Mouse (Mus musculus) embryonic fibroblast, embryonic 13.5 days (primary cell): Measurements from ENCODE around the gene Tbc1d23. TPM values are rescaled to one million over a fixed set of nuclear protein-coding genes. Genes with fewer than 3 reads are reported as not detected.

Source experiments
- H3K27ac ChIP-seq: 2 replicates; pipeline ENCODE4 v1.5.1; 2012; ENCODE audit warnings: low read length, control low read depth, inconsistent platforms; ENCODE audit not compliant: insufficient read depth
- H3K4me1 ChIP-seq: 2 replicates; pipeline ENCODE4 v1.6.1; 2011; ENCODE audit warnings: low read length; ENCODE audit not compliant: control insufficient read depth, insufficient read depth
- H3K4me3 ChIP-seq: 2 replicates; pipeline ENCODE4 v1.5.1; 2011; ENCODE audit warnings: mild to moderate bottlenecking, control low read depth, low read length; ENCODE audit not compliant: insufficient read depth
- CTCF ChIP-seq: IDR thresholded peaks from 2 replicates; pipeline ENCODE4 v1.5.1; 2011; ENCODE audit warnings: mild to moderate bottlenecking, control low read depth, low read length, moderate library complexity, borderline replicate concordance; ENCODE audit not compliant: insufficient read depth
- POLR2A ChIP-seq: IDR thresholded peaks from 2 replicates; pipeline ENCODE4 v1.6.1; 2011; ENCODE audit warnings: low read depth, mild to moderate bottlenecking, control low read depth, low read length, moderate library complexity
- polyA plus RNA-seq: library from polyadenylated mRNA; stranded (reverse); fragments of >200 nt; gene quantifications from 2 replicates; pipeline ENCODE4 v1.2.4, GENCODE M21; 2011; ENCODE audit warnings: low read depth; ENCODE audit not compliant: missing spikeins, insufficient read length

The Tbc1d23 gene
- polyA plus RNA-seq, 1 experiment, result 52.5 TPM

GRCm38 (mm10) chr16:57166086-57166485, 65.2 kb downstream of the Tbc1d23 start:
- Histone ChIP-seq H3K4me1 (peaks cover 5% of the 10 kb centered on the region; the same call in 1 of the 2 replicates), H3K27ac (no peak overlapping the region), H3K4me3 (no peak overlapping the region)
- TF ChIP-seq CTCF, result no peak
- no peak for TF ChIP-seq POLR2A

DNA sequence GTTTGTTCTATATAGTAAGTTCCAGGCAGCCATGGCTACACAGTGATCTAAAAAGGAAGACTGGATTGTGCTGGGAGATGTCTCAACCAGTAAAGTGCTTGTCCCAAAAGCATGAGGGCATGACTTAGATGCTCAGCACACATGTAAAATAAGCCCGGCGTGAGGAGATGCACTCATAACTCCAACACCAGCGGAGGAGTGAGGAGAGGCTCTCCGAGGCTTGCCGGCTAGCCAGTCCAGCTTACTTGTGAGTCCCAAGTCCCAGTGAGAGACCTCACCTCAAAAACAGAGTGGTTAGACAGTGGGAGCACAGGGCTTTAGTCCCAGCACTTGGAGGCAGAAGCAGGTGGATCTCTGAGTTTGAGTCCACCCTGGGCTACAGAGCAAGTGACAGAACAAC, 66.1 kb downstream of the Tbc1d23 start:
- TF ChIP-seq POLR2A, result no peak
- no peak for TF ChIP-seq CTCF

GRCm38 (mm10) chr16:57163694-57164093, 67.6 kb downstream of the Tbc1d23 start:
- TF ChIP-seq POLR2A, result no peak
- TF ChIP-seq CTCF, result no peak
- Histone ChIP-seq H3K4me3 (no peak overlapping the region), H3K4me1 (peaks cover 8% of the 10 kb centered on the region; the same call in 1 of the 2 replicates), H3K27ac (no peak overlapping the region)

More for the DNA sequence above, 66.1 kb downstream of the Tbc1d23 start:
- Histone ChIP-seq H3K27ac (no peak overlapping the region), H3K4me3 (no peak overlapping the region), H3K4me1 (peaks cover 8% of the 10 kb centered on the region; the same call in 1 of the 2 replicates)

DNA sequence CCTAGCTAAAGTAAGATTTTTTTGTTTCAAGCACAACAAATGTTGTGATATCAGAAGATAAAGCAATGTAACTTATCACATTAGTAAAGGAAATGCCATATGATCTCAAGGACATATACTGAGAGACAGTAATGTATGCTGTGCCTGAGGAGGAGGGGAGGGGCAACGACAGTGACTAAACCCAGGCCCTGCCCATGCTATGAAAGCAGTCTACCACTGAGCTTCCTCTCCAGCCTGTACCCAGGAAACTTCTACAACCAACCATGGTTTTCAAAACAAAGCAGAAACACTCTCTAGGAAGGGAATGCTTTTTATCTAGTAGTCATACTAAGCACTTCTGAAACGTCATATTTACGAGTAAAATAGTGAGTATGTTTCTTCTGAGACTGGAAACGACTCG, 68.5 kb downstream of the Tbc1d23 start:
- TF ChIP-seq CTCF (no peak), POLR2A (no peak)
- Histone ChIP-seq H3K4me1 (peaks cover 8% of the 10 kb centered on the region; the same call in 1 of the 2 replicates), H3K27ac (no peak overlapping the region), H3K4me3 (no peak overlapping the region)

GRCm38 (mm10) chr16:57159835-57160234, 71.5 kb downstream of the Tbc1d23 start:
- no peak overlapping the region for H3K27ac ChIP-seq
- peaks cover 3% of the 10 kb centered on the region; the same call in 1 of the 2 replicates for H3K4me1 ChIP-seq
- TF ChIP-seq CTCF (no peak), POLR2A (no peak)
- H3K4me3 ChIP-seq, result no peak overlapping the region

GRCm38 (mm10) chr16:57157728-57158127, 73.6 kb downstream of the Tbc1d23 start:
- H3K4me3 ChIP-seq, result no peak overlapping the region
- no peak overlapping the region for H3K27ac ChIP-seq
- TF ChIP-seq POLR2A, result no peak
- TF ChIP-seq CTCF, result no peak
- H3K4me1 ChIP-seq, result peaks cover 3% of the 10 kb centered on the region; the same call in 1 of the 2 replicates

DNA sequence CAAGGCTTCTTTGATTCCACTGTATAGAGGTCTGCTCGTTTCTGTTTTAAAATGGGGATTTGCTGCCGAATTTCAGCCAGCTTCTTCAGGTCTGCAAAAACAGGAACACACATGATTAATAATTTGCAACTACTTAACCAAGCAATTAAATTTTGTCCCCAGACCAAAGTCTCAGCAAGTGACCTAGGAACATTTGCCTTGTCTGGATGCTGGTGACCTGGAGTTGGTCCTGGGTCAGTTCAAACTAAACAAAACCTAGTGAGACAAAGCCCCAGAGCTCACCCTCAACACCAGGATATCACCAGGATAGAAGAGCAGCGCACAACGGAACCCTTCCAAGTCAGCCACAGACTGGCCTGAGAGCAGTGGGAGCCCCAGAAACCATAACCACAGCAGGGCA, 74.2 kb downstream of the Tbc1d23 start:
- peaks cover 3% of the 10 kb centered on the region; the same call in 1 of the 2 replicates for H3K4me1 ChIP-seq
- no peak overlapping the region for H3K4me3 ChIP-seq
- no peak for TF ChIP-seq POLR2A
- no peak for TF ChIP-seq CTCF
- no peak overlapping the region for H3K27ac ChIP-seq

GRCm38 (mm10) chr16:57155899-57156298, 75.4 kb downstream of the Tbc1d23 start:
- no peak overlapping the region for H3K4me3 ChIP-seq
- TF ChIP-seq CTCF (no peak), POLR2A (no peak)
- peaks cover 3% of the 10 kb centered on the region; the same call in 1 of the 2 replicates for H3K4me1 ChIP-seq
- H3K27ac ChIP-seq, result no peak overlapping the region

DNA sequence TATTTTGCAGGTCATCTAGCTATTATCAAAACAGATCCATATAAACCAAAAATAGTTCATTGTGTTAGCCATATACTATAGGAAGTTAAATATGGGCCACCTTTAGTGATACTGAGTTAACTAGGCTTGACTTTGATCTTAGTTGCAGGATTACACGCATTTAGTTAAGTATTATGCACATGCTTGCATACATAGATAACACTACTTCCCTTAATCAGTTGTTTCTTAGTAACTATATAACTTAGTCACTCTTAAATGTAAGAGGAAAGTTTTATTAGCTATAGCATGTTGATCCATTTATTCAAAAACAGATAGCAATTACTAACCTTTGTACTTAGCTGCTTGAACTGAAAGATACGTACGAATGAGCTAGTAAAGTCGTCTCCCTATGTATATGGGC, 79.9 kb downstream of the Tbc1d23 start:
- Histone ChIP-seq H3K4me3 (no peak overlapping the region), H3K4me1 (no peaks in the 10 kb centered on the region), H3K27ac (no peak overlapping the region)
- TF ChIP-seq CTCF (no peak), POLR2A (no peak)

- Histone ChIP-seq H3K4me3 (no peak overlapping the region), H3K27ac (no peak overlapping the region), H3K4me1 (no peaks in the 10 kb centered on the region)
- TF ChIP-seq POLR2A, result no peak
Measured at GRCm38 (mm10) chr16:57144741-57145140, 86.6 kb downstream of the Tbc1d23 start.

- Histone ChIP-seq H3K4me1 (no peaks in the 10 kb centered on the region), H3K4me3 (no peak overlapping the region)
Measured at GRCm38 (mm10) chr16:57133611-57134010, 97.7 kb downstream of the Tbc1d23 start.

More at GRCm38 (mm10) chr16:57133611-57134010, 97.7 kb downstream of the Tbc1d23 start:
- no peak overlapping the region for H3K27ac ChIP-seq
- TF ChIP-seq CTCF (no peak), POLR2A (no peak)
